Mouse (Mus musculus): ENCODE data around the gene Kirrel3. TPM values are rescaled to one million over a fixed set of nuclear protein-coding genes. Genes with fewer than 3 reads are reported as not detected.

Kirrel3 gene
- total RNA-seq, 2 experiments from 2014 or later: 1.7 to 1.9 TPM

GRCm38 (mm10) chr9:35059881-35060280, 574.2 kb downstream of the Kirrel3 start:
- DNase-seq: no peak

- no peak for DNase-seq
These were observed 575.8 kb downstream of the Kirrel3 start for GRCm38 (mm10) chr9:35061446-35061845.

All from gastrocnemius, postnatal 10 days (tissue).